Mouse (Mus musculus) layer of hippocampus, postnatal 14 days (tissue): ENCODE measurements at regions not wholly inside any gene's neighbourhood (a gene's known extent, or its start where the extent isn't known, plus 50 kb on each side); places are given as distances from the start of the nearest gene placed in this dataset.
A peak's percentile ranks its signal among the peaks of the same experiment; 100 is the strongest.

Experiments used
- DNase-seq, 2 experiments: peaks; one replicate each; pipeline ENCODE4 v3.0.0; 2021 to 2022; ENCODE audit warnings: low spot score in 2 of 2, mixed read lengths in 1 of 2

DNA sequence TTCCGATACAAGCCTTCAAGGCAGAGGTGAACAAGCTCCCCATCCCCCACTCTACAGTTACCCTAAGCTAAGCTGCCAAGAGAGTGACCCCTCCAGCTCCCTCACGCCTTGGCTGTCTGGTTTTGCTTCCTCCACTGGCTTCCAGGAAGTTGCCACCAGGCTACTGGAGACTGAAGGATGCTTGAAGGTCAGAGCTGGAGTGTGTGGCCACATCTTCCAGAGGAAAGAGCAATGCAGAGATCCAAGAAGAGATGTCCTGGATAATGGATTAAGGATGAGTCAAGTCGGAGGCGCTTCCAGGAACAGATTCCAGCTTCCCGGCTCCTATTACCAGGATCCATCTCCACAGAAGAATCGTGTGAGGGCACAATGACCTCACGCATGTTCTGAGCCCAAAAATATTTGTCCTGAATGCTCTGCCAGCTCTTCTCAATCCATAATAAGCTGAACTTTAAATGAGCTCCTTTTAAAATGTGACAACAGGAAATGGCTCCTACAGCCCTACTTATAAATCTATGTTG, 318.5 kb downstream of the Qk start:
- DNase-seq, result peak; percentile 32 to 41

DNA sequence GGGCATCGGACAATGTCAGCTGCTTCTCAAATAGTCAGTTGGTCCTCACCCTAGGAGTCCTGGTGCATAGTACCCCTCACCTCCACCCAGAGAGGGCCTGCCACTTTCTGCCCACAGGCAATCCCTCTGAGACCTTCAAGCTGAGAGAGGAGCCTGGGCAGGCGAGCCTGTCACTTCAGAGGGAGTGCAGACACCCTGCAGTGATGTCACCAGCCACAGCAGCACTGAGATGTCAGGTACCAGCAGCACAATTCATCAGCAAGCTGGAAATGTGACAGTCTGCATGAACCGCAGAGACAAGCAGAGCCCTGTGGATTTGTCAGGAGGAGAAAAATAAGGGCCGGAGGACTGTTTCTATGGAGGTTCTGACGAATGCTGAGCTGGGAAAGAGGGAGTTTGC, 324.3 kb downstream of the Qk start:
- no peak for DNase-seq

DNA sequence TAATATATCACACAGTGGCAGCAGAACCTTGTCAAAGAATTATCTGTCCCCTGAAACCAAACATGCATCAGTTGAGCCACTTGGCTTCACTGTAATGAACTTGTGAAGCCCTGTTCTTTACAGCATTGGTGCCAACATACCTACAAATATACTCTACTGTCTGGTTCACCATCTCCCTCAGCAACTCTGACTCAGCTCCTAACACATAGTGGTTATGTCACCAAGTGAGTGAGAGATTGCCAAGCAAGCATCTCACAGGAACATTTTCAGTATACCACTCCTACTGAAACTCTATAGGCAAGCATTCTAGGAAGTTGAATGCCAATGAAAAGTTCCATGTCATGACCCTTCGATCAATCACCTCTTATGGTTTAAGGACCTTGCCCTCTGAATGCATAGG, 321.2 kb upstream of the Pabpc6 start:
- no peak for DNase-seq

DNA sequence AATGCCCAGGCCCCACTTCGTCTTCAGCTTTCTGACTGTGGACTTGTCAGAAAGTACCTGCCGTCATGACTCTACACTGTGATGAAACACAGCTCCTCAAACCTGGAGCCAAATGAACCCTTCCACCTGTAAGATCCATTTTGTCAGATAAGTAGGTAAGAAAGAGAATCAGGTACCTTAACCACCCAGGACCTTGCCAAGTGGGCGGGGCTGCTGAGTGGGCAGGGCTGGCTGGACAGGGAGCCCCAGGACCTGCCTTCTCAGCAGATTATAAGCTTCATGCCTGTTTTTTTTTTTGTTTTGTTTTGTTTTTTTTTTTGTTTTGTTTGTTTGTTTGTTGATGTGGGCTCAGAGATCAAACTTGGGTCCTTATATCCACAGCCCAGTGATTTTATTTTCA, 311.8 kb upstream of the Pabpc6 start:
- DNase-seq, result no peak

DNA sequence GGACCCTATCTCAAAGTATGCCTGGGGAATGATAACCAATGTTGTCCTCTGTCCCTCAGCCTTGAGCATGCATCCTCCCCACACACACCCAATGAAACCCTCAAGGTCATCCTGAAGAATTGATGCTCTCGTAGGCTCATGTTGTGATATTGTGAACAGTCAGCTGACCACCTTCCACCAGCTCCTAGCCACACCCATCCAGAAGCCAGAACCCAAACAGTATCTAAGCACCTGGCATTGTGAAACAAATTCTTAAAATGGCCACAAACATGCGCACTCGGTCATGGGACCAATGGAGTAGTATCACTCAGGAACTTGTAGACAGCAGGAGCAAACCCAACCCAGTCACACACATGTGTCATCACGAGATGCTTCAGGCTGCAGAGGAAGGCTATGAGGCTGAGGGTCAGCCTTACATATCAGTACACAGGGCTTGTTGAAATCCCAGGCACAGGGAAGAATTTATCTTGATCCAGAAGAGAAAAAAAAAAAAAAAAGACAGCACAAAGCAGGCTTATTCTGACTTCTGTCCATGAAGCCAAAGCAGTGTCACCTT, 307.4 kb upstream of the Pabpc6 start:
- DNase-seq, result no peak

DNA sequence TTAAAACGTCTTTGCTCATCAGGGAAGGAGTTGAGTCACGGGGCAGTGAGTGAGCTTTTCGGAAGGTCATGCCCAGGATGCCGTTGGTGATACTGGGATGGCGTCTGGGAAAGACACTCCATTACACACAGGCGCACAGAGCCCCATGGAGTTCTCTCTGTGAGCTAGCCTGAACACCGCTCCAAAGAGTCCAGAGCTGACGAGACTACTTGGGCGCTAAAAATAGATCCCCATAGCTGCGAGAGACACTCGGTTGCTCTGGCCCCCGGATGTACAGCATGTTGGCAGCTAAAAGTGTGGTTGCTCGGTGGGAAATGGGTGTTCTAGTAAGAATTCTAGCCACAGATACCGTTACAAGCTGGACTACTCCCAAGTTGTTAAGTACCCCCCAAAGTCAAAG, 306.5 kb upstream of the Pabpc6 start:
- no peak for DNase-seq

DNA sequence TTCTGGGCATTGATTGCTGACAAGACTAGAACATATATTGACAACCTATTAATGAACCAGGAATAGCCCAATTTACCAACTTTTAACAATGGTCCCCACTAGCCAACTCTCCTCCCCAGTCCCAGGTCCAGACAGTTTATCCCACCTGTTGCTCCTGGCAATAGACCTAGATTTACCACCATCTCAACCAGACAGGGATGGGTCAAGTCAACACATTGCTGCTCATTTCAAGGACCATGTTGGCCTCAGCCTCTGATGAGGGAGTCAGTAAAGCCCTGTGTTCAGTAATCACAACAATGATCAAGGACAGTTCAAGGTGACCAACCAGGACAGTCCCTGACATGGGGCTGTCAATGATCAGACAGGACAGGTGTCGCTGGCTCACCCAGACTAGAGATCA, 305.6 kb upstream of the Pabpc6 start:
- no peak for DNase-seq

DNA sequence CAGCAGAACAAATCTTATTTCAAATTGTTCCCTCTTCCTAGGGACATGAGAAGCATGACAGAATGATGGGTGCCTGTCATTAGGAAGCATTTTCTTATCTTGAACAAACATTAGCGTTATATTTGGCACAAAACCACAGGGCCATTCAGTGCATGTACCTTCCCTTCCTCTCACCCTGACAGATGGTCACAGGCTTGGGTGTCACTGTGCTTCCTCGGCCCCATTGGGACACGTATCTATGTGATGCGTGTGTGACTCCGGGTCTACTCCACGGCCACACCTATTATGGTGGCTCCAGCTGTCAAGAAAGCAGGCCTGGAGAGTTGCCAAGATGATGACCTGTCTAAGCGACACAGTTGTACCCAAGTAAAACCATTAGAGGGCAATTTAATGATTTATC, 298.5 kb upstream of the Pabpc6 start:
- no peak for DNase-seq

DNA sequence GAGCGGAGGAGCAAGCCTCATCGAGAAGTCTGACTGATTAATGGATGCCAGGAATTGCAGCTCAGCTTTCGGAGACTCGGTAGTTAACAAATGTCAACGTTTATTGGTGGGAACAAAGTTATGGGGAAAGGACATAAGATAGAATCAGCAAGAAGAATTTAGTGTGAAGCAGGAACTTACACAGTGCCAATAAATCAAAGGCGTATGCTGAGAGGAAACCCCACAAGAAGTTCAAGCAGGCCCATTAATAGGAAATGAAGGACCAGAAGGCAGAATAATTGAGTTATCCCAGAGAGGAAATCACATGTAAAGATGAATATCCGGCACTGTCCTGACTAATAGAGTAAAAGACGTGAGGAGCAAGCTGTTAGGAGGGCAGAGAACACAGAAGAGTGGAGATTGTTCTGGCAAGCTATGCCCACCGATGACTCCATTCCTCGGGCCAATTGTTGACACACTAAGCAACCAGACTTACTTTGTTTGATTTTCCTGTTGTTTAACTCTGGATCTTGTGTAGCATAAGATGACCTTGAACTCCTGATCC, 293.4 kb upstream of the Pabpc6 start:
- no peak for DNase-seq

DNA sequence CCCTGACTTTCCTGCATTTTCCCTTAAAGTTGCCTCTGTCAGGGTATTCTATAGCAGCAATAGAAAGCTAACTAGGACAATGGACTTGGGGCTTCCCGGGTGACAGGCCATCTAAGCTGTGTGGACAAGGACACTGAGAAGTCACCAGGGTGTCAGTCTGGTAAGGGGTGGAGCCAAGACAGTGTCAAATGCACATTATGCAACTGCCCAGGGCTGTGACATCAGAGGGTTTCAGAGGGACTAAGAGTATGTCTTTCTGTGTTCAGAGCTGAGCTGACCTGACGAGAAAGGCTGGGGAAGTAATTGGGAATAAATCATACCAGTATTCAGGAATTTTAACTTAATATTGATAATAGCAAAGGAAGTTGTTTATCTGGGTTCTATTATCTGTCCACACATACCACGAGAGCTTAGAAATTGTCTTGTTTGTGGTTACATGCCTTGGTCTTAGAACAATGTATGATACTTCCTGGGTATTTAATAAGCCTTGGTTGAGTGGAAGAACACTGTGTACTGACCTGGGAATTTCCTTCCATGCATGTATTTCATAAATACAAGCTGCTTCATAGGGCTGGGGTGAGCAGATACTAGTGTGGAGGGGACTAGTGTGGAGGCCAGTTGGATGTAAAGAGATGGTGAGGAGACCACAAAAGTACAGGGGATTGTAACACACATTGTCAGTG, 279.6 kb upstream of the Pabpc6 start:
- no peak for DNase-seq

DNA sequence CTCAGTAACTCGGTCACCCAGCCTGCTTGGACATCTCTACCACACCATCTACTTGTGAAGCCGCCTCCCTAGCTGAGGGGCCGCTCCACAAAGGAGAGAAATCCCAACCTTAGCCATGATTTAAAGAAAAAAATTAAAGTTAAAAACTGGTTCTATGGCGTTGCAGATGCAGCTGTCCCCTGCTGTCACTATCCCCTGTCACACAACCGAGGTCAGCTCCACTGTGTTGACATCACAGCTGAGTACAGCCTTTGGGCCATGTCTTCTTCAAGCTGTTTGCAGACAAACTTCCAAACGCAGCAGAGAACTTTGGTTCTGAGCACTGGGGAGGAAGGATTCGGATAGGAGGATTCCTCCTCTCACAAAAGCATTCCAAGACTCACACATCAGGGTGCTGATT, 278.1 kb upstream of the Pabpc6 start:
- no peak for DNase-seq

DNA sequence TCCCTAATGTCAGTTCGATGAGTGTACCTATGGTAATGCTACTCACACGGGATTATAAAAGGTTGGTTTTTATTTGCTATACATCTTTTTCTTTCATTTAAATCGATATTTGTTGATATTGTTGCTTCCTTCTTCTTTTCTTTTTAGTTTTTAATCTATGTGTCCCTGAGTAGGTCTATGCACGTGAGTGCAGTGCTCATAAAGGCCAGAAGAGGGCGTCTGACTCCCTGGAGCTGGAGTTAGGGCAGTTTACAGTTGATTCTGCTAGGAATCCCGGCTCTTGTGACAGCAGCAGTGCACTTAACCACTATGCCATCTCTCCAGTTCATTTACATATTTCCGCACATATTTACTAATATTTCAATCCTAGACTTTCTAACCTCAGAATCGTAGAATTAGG, 275.0 kb upstream of the Pabpc6 start:
- no peak for DNase-seq

DNA sequence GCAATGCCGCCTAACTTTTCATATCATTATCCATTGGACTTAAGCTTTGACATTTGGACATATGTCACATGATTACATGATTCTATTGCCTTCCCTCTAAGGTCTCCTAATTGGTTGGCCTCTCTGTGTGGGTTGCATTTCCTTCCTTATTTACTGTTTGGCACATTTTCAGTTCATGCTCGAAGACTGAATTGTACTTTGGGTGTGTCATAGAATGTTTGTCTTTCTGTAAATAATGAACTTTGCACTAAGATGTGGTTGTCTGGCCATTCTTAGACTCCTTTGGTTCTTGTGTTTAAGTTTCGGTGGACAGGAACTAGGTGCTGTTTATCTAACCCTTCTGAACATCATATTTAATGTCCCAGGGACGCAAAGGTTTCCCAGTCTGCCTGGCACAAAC, 272.7 kb upstream of the Pabpc6 start:
- no peak for DNase-seq

DNA sequence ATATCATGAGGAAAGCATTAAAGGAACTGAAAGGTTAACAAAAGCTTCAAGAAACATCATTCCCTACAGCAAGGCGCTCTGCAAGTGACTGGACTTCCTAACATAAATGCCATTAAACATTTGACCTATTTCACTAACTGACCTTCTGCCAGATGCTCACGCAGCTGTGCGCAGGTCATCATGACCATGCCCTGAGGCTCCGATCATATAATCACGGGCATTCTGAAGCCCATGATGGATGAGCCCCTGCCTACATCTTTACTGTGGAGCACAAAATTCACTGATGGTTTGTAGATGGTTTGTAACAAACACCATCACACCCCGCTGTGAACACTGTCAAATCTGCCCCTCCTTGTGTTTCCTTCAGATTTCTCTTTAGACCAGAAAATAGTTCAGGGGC, 270.1 kb upstream of the Pabpc6 start:
- no peak for DNase-seq

DNA sequence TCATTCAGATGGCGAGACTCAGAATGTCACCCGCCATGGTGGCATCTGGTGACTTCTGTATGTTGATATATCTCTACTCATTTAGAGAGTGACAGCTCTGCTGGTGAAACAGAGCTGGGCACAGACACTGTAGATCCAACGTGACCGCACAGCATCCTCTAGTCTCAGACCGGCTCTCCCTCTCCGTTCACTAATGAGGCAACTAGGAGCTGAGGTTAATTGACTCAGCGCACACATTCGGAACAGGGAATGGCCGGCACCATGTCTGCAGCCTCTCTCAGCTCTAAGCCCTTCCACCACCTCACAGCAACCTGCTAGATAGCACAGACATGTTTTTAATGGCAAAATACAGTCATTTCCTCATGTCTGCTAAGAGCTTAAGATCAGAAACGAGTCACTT, 268.9 kb upstream of the Pabpc6 start:
- DNase-seq, result no peak

DNA sequence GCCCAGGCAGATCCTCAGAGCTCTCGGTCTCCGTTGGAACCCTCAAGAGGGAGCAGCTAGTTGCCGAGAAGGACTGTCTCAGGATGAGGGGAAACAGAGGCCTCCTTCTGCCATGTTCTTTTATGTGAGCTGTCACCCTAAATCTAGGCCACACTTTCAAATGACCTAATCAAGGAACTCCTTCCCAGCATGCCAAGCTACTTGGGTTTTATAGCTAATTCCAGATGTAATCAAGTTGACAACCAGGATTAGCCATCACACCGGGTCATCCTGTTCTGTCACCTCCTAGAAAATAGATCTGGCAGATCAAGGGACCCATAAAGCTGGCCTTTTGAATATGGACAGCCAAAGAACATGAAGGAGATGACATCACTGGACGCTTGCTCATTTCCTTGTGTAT, 267.7 kb upstream of the Pabpc6 start:
- DNase-seq, result no peak

DNA sequence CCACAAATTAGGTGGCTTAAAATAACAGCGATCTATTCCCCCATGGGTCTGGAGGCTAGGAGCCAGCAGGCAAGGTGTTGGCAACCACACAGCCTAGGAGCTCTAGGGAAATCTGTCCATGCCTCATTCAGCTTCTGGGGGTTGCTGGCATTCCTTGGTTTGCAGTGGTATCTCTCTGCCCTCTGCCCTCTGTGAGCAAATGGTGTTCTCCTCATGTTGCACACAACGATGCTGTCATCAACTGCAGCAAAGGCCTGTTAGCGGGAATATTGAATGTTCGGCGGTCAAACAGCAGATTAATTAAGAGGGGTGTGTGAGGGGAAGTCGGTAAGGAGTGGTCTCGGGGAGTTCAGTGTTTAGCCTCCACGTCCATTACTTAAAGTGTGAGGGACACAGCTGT, 262.7 kb upstream of the Pabpc6 start:
- no peak for DNase-seq

DNA sequence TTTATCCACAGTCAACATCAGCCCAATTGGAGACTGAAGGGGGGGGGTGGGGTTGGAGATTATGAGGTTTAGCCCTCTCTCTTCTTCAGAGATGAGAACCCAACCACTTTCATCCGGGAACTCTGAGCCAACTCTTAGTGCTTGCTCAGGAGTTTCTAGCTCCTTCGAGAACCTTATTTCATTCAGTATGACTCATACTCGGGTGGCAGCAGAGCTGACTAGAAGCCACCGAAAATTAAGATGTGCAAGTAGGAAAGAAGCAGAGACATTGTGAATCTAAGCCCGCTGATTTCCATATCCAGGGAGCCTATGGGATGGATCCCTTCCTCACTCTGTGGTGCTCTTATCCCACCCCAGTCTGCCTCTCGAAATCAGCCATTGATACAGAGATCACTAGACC, 262.0 kb upstream of the Pabpc6 start:
- DNase-seq, result no peak

DNA sequence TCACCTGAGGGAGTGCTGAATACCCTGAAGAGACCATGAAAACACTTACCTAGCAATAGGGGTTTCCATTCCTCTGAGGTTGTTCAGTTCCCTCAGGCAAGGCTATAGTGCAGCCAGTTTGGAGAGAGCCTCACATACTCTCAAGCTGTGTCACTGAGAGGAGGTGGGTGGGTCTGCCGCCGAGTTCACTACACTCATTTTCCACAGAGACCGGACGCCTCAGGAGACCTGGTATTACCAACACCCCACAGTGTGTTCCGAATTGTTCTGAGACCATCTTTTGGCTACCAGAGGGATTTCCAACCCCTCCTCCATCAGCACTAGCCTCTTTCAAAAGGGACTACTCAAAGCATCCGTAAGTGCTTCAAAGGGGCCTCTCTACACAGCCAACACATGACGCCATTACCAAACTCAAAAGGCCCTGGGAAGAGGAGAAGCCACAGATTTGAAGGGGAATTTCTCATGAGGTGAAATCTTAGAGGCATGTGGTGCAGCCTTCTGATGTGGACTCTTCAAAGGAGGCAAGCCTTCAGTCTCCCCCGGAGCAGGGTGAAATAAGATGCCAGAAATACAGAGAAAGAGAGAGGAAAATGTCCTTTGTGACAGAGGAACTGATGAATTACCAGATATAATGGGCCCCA, 260.1 kb upstream of the Pabpc6 start:
- no peak for DNase-seq

DNA sequence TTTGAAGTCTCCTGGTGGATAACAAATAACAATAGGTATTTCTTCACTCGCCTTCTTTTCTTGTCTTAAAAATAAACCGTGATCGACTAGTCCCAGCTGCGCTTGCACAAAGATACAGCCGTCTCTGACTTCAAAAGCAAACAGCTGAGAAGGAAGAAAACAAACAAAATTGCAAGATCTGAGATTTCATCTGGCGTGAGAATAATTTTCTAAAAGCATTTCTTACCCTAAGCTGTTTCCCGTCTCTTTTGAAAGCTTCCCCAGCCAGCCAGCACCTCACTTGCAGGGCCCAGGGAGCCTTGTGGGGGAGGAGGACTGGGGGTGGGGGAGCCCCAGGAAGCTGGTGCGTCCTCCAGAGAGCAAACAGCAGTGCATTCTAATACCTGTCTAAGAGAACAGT, 258.2 kb upstream of the Pabpc6 start:
- no peak for DNase-seq

DNA sequence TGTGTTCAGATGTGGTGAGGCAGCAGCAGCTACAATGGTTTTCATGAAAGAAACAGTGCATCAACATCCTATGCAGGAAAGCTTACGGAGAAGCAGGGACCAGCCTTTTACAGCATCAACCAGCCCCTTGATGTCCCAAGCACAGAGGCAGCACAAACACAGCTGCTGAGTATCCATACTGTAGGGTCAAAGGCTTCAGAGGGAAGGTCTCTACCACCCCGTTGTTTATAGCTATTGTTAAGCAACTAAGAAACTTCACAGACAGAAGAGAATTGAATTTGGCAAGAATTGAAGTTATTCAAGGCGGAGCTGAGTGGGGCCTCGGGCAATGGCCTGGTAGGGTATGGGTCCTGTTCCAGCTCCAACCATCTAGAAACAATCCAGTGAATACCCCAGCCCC, 256.8 kb upstream of the Pabpc6 start:
- no peak for DNase-seq

DNA sequence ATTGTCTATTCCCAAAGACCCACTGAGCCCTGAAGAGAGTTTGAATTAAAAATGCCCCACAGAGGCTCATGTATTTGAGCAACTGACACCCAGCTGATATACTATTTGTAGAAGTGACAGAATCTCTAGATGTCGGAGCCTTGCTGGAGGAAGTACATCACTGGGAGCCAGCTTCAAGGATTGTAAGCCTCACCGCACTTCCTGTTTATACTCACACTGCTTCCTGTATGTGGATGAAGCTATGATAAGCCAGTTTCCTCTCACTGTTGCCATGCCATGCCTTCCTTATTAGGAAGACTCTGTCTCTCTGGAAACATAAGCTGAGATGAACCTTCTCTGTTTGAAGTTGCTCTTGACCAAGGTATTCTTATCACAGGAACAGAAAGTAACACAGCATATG, 251.8 kb upstream of the Pabpc6 start:
- no peak for DNase-seq

DNA sequence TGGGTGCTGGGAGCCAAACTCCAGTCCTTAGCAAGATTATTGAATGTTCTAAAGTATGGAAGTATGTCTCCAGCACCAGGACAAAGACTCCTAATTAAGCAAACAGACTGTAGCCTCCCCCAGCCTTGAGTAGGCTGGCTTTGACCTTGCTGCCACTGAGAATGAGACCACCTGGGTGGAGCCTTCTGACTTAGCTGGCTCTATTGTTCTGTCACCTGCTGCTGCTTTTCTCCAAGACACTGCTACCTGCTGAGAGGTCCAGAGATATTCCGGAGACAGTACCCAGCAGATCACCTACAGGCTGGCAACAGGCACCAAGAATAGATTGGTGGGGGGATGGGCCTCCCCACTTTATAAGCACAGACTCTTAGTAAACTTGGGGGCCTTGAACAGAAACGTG, 247.5 kb upstream of the Pabpc6 start:
- DNase-seq, result no peak
